Mouse (Mus musculus): ENCODE data around the gene Ccl5.

Gene Ccl5

DNA sequence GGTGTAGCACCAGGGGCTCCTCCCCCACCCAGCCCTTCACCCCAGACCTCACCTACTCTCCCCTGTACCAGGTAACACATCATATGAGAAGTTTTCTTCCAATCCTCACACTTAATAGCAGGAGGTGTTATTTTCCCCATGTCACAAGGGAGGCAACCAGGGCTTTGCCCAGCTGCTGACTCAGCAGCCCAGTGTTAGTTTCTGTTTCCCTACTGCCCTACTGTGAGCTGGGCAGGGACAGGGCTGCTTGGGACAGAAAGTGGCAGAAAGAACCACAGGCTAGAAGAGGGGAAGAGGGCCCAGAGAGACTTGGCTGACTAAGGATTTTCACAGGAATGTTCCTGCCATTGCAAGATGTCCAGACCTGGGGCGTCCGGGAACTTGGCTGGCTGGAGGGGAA is 10.6 kb upstream of the Ccl5 start:
- peak; percentile 45 for DNase-seq (ENCODE audit: low read depth, low spot score)

DNA sequence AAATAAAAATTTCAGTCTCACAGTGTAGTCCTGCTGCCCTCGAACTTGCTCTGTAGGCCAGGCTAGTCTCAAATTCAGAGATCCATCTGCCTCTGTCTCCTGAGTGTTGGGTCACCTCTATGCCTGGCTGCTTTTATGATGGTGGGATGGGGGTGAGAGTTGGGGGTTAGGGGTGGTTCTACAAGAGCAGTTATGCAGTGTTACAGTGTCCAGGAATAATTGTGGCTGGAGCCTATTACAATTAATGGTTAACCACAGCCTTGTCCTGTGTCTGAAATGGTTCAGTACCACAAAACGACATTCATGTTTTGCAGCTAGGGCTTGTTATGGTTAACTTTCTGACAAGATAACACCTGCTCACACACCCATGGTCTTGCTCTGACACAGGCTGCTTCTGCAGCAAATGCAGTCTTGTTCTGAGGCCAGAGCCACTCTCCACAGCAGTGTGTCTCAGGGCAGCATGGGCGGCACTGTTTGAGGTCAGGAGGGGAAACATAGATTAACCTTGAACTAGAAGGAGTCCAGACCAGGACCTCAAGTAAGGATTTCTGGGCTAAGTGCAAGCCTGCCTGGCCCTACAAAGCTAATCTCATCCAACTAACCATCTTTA is 8.5 kb upstream of the Ccl5 start:
- DNase-seq (ENCODE audit: low read depth, low spot score) = no peak

DNA sequence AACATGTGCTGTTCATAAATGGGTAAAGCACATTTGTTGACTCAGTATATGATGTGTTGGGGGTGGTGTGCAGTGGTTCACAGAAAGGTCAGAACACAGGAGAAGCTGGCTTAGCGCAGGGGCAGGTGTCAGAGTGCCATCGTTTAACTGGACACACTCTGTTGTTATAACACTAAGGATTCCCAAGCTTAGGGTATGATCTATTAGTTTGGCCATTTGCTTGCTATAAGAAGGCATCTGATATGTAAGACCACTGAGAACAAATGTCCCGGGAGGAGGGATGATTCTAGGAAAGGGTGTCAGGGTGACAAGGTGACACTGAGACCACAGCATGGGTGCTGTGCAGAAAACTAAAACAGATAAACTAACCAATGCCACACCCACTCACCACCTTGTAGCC is 6.5 kb upstream of the Ccl5 start:
- DNase-seq (ENCODE audit: low read depth, low spot score) = no peak

GRCm38 (mm10) chr11:83534609-83535423 is 4.5 kb upstream of the Ccl5 start:
- peak; percentile 98 for DNase-seq (ENCODE audit: low read depth, low spot score)

- no peak for DNase-seq (ENCODE audit: low read depth, low spot score)
Measured at GRCm38 (mm10) chr11:83534143-83534542, 3.8 kb upstream of the Ccl5 start.

- DNase-seq (ENCODE audit: low read depth, low spot score) = no peak
Measured at GRCm38 (mm10) chr11:83533192-83533591, 2.9 kb upstream of the Ccl5 start.

GRCm38 (mm10) chr11:83529024-83529423 is 1.3 kb downstream of the Ccl5 start:
- no peak for DNase-seq (ENCODE audit: low read depth, low spot score)

DNA sequence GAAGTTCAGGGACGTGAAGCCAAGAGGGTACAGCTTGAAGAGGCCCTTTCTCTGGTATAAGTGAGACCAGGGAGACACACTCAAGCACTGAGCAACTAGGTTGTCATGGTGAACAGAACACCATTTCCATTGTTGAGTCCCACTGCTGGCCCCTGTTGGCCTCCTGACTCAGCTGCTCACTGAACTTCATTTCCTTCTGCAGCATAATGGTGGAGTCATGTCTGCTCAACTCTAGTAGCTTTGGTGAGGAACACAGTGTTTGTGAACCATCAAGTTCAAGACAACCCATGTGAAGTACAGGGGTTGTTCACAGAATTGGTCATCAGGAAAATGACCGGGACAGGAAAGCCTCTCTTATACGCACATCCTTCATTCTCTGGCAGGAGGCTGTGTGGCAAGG is 8.2 kb downstream of the Ccl5 start, which contains the start of gene Heatr9:
Heatr9 (minus strand) TSS at position 101 of the 400 bp plus-strand sequence.
- no peak for DNase-seq (ENCODE audit: low read depth, low spot score)

DNA sequence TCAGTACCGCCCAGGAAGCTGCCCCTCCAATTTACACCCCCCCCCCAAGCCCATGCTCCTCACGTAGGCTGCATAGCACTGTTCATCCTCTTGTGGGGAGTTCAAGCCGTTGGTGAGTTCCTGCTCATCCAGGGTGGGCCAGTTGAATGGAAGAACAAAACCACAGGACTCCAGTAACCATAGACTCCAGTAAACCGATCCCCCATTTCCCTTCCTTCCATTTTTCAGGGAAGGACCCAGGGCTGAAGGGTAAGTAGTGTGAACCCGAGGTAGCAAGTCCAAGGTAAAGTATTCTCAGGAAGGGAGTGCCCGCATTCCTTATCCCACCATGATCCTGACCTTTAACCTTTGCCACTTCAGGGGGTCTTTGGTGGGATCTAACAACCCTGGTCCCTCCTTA is 11.9 kb downstream of the Ccl5 start:
- DNase-seq (ENCODE audit: low read depth, low spot score) = no peak

DNA sequence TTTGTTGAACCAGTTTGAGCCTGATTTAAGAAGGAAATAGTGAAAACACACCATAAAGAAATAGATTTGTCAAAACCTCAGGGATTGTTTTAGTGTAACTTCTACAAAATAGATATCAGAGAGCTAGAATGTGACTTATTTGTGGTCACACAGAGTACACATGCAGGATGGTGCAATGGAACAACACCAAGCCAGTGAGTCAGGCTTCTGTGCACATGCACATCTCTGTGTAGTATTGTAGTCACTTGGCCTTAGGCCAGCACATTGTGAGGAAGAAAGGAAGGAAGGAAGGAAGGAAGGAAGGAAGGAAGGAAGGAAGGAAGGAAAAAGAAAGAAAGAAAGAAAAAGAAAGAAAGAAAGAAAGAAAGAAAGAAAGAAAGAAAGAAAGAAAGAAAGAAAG is 13.2 kb downstream of the Ccl5 start:
- peak; percentile 76 for DNase-seq (ENCODE audit: low read depth, low spot score)

- peak; percentile 61 for DNase-seq (ENCODE audit: low read depth, low spot score)
Measured at GRCm38 (mm10) chr11:83509521-83509920, 20.8 kb downstream of the Ccl5 start.

DNA sequence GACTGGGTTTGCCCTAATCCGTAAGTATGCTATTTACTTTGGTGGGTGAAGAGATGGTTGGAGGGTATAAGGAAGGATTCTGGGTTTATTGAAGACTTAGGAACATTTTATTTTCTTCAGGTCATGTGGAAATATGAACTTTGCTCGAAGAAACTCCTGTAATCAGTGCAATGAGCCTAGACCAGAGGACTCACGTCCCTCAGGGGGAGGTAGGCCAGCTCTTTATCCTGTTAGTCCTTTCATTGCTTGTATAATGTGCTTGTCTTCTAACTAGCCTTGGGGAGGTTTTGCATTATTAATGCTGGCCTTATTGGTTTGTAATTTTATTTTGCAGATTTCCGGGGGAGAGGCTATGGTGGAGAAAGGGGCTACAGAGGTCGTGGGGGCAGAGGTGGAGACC is 26.0 kb downstream of the Ccl5 start:
- no peak for DNase-seq (ENCODE audit: low read depth, low spot score)

GRCm38 (mm10) chr11:83495571-83495970 is 34.7 kb downstream of the Ccl5 start:
- no peak for DNase-seq (ENCODE audit: low read depth, low spot score)

DNA sequence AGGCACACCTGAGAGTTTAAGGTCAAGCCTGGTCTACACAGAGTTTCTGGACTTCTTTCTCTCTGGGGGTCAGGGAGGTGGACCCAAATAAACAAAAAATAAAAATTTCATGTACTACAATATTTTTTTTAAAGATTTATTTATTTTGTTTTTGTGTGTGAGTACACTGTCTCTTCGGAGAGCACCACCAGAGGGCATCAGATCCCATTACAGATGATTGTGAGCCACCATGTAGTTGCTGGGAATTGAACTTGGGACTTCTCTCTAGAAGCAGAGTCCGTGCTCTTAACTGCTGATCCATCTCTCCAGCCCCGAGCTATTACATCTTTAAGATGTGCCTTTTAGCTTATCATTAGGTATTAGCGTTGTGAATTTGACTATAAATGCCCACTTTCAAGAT is 38.8 kb downstream of the Ccl5 start:
- peak; percentile 67 for DNase-seq (ENCODE audit: low read depth, low spot score)
